Mouse (Mus musculus) intestine, embryonic 14.5 days (tissue): ENCODE results near the gene Lrrc52. TPM values are rescaled to one million over a fixed set of nuclear protein-coding genes. Genes with fewer than 3 reads are reported as not detected.

ENCODE experiments used
- ATAC-seq: fragments of 200-750 bp; cut with Nextera tagmentation; replicated peaks from 2 replicates; pipeline ENCODE4 v1.8.0; 2017; ENCODE audit warnings: low read depth, moderate number of reproducible peaks, moderate TSS enrichment, moderate library complexity; ENCODE audit not compliant: low FRiP score, low TSS enrichment
- DNase-seq: peaks from one replicate; pipeline ENCODE4 v3.0.0-alpha.2; 2018; ENCODE audit warnings: low spot score
- H3K27ac ChIP-seq: fragments of 300-500 bp; sonication (generic); 2 replicates; pipeline ENCODE4 v1.5.1; 2014; ENCODE audit warnings: low read depth, mild to moderate bottlenecking, control low read depth
- H3K27me3 ChIP-seq: fragments of 300-500 bp; sonication (generic); replicated peaks from 2 replicates; pipeline ENCODE4 v1.6.1; 2014; ENCODE audit warnings: low read length, control low read depth; ENCODE audit not compliant: control insufficient read depth, insufficient read depth
- H3K36me3 ChIP-seq: fragments of 300-500 bp; sonication (generic); 2 replicates; pipeline ENCODE4 v1.6.1; 2014; ENCODE audit warnings: low read length, control low read depth; ENCODE audit not compliant: control insufficient read depth, insufficient read depth
- H3K4me1 ChIP-seq: fragments of 300-500 bp; sonication (generic); replicated peaks from 2 replicates; pipeline ENCODE4 v1.6.1; 2014; ENCODE audit warnings: low read length, control low read depth, mixed read lengths; ENCODE audit not compliant: control insufficient read depth, insufficient read depth
- H3K4me2 ChIP-seq: fragments of 300-500 bp; sonication (generic); 2 replicates; pipeline ENCODE4 v1.6.1; 2014; ENCODE audit warnings: low read length
- H3K4me3 ChIP-seq: fragments of 300-500 bp; sonication (generic); 2 replicates; pipeline ENCODE4 v1.5.1; 2014; ENCODE audit warnings: low read depth, low read length, control low read depth, mixed read lengths
- H3K9ac ChIP-seq: fragments of 300-500 bp; sonication (generic); 2 replicates; pipeline ENCODE4 v1.6.1; 2014; ENCODE audit warnings: mild to moderate bottlenecking, low read length
- H3K9me3 ChIP-seq: fragments of 300-500 bp; sonication (generic); 2 replicates; pipeline ENCODE4 v1.6.1; 2016; ENCODE audit warnings: low read length, control low read depth; ENCODE audit not compliant: control insufficient read depth
- WGBS: fragments of 180-500 bp; shearing (Covaris S2); extraction: QIAGEN DNeasy Blood & Tissue Kit; methylation state at CpG from one replicate; pipeline ENCODE4 v1.1.7; 2014; 5-methylcytosine and 5-hydroxymethylcytosine counted together
- polyA plus RNA-seq: library from polyadenylated mRNA; unstranded; fragments of >200 nt; fragmentation: Nextera tagmentation; extraction: Ambion mirVana; gene quantifications from 2 replicates; pipeline ENCODE4 v1.2.1, GENCODE M21; 2014

Gene Lrrc52
- polyA plus RNA-seq, 1 experiment from 2014 or later = not detected

- Histone ChIP-seq H3K4me1 (no peaks in the 10 kb centered on the region), H3K4me3 (no peak overlapping the region), H3K27ac (no peak overlapping the region), H3K9ac (no peak overlapping the region), H3K27me3 (no peaks in the 10 kb centered on the region), H3K36me3 (no peaks in the 10 kb centered on the region), H3K9me3 (no peaks in the 10 kb centered on the region), H3K4me2 (no peak overlapping the region)
- DNase-seq (no peak), ATAC-seq (no peak)
- WGBS = 87% methylated on average over 5 of the region's 5 CpGs
Measured at GRCm38 (mm10) chr1:167487933-167488332, 21.4 kb upstream of the Lrrc52 start.

GRCm38 (mm10) chr1:167486959-167487680, 20.5 kb upstream of the Lrrc52 start:
- no peaks in the 10 kb centered on the region for H3K36me3 ChIP-seq
- no peaks in the 10 kb centered on the region for H3K4me1 ChIP-seq
- H3K9me3 ChIP-seq = no peaks in the 10 kb centered on the region
- 77% methylated on average over 3 of the region's 3 CpGs for WGBS
- no peak overlapping the region for H3K4me2 ChIP-seq
- DNase-seq = no peak
- no peak for ATAC-seq
- no peak overlapping the region for H3K4me3 ChIP-seq
- H3K9ac ChIP-seq = no peak overlapping the region
- H3K27ac ChIP-seq = no peak overlapping the region
- no peaks in the 10 kb centered on the region for H3K27me3 ChIP-seq

GRCm38 (mm10) chr1:167482863-167483262, 16.3 kb upstream of the Lrrc52 start:
- ATAC-seq (no peak), DNase-seq (no peak)
- Histone ChIP-seq H3K4me3 (no peak overlapping the region), H3K4me2 (no peak overlapping the region), H3K27me3 (no peaks in the 10 kb centered on the region), H3K36me3 (no peaks in the 10 kb centered on the region), H3K9ac (no peak overlapping the region), H3K27ac (no peak overlapping the region), H3K4me1 (no peaks in the 10 kb centered on the region), H3K9me3 (no peaks in the 10 kb centered on the region)
- 73% methylated on average over 4 of the region's 4 CpGs for WGBS

- no peak overlapping the region for H3K4me2 ChIP-seq
- H3K36me3 ChIP-seq = no peaks in the 10 kb centered on the region
- DNase-seq (no peak), ATAC-seq (no peak)
- WGBS = 29% methylated on average over 4 of the region's 4 CpGs
- no peak overlapping the region for H3K9ac ChIP-seq
- no peaks in the 10 kb centered on the region for H3K4me1 ChIP-seq
- no peaks in the 10 kb centered on the region for H3K9me3 ChIP-seq
- no peak overlapping the region for H3K27ac ChIP-seq
- H3K27me3 ChIP-seq = no peaks in the 10 kb centered on the region
- no peak overlapping the region for H3K4me3 ChIP-seq
Measured at GRCm38 (mm10) chr1:167473585-167473984, 7.0 kb upstream of the Lrrc52 start.

GRCm38 (mm10) chr1:167467916-167468315, 1.3 kb upstream of the Lrrc52 start:
- Histone ChIP-seq H3K9me3 (no peaks in the 10 kb centered on the region), H3K27ac (no peak overlapping the region), H3K27me3 (no peaks in the 10 kb centered on the region), H3K9ac (no peak overlapping the region), H3K4me1 (0 out of 2 replicates have a peak, but pooled peaks cover 3% of the 10 kb centered on the region), H3K36me3 (no peaks in the 10 kb centered on the region), H3K4me3 (no peak overlapping the region), H3K4me2 (no peak overlapping the region)
- ATAC-seq = no peak
- DNase-seq = no peak
- WGBS = 43% methylated on average over 5 of the region's 5 CpGs

GRCm38 (mm10) chr1:167457311-167457710, 9.3 kb downstream of the Lrrc52 start:
- H3K9me3 ChIP-seq = no peaks in the 10 kb centered on the region
- no peaks in the 10 kb centered on the region for H3K27me3 ChIP-seq
- H3K4me3 ChIP-seq = no peak overlapping the region
- H3K27ac ChIP-seq = no peak overlapping the region
- no peaks in the 10 kb centered on the region for H3K4me1 ChIP-seq
- H3K36me3 ChIP-seq = no peaks in the 10 kb centered on the region
- no peak overlapping the region for H3K9ac ChIP-seq
- no peak overlapping the region for H3K4me2 ChIP-seq
- DNase-seq = no peak
- 72% methylated on average over 3 of the region's 3 CpGs for WGBS
- no peak for ATAC-seq

GRCm38 (mm10) chr1:167453048-167453447, 13.5 kb downstream of the Lrrc52 start:
- H3K36me3 ChIP-seq = no peaks in the 10 kb centered on the region
- no peaks in the 10 kb centered on the region for H3K27me3 ChIP-seq
- no peak for DNase-seq
- no peaks in the 10 kb centered on the region for H3K9me3 ChIP-seq
- no peak for ATAC-seq
- H3K4me3 ChIP-seq = no peak overlapping the region
- H3K9ac ChIP-seq = no peak overlapping the region
- no peak overlapping the region for H3K4me2 ChIP-seq
- WGBS = 87% methylated on average over 3 of the region's 3 CpGs
- no peak overlapping the region for H3K27ac ChIP-seq
- H3K4me1 ChIP-seq = no peaks in the 10 kb centered on the region

- Histone ChIP-seq H3K27me3 (no peaks in the 10 kb centered on the region), H3K9me3 (no peaks in the 10 kb centered on the region), H3K27ac (no peak overlapping the region), H3K36me3 (no peaks in the 10 kb centered on the region), H3K4me1 (no peaks in the 10 kb centered on the region), H3K4me3 (no peak overlapping the region), H3K9ac (no peak overlapping the region), H3K4me2 (no peak overlapping the region)
- 66% methylated on average over 6 of the region's 6 CpGs for WGBS
- no peak for ATAC-seq
- DNase-seq = no peak
Measured at GRCm38 (mm10) chr1:167452456-167452855, 14.1 kb downstream of the Lrrc52 start.

GRCm38 (mm10) chr1:167448598-167448997, 18.0 kb downstream of the Lrrc52 start:
- Histone ChIP-seq H3K9ac (no peak overlapping the region), H3K4me3 (no peak overlapping the region), H3K27me3 (no peaks in the 10 kb centered on the region), H3K9me3 (no peaks in the 10 kb centered on the region), H3K36me3 (no peaks in the 10 kb centered on the region), H3K27ac (no peak overlapping the region), H3K4me2 (no peak overlapping the region), H3K4me1 (no peaks in the 10 kb centered on the region)
- 32% methylated on average over 7 of the region's 7 CpGs for WGBS
- DNase-seq = no peak
- ATAC-seq = no peak
